Mouse (Mus musculus) midbrain, postnatal 0 days (tissue): ENCODE data around the gene Ppp2r2d. TPM values are rescaled to one million over a fixed set of nuclear protein-coding genes. Genes with fewer than 3 reads are reported as not detected.

ENCODE experiments used
- ATAC-seq: fragments of 200-750 bp; cut with Nextera tagmentation; 2 replicates; pipeline ENCODE4 v1.8.0; 2017; ENCODE audit warnings: moderate number of reproducible peaks, mild to moderate bottlenecking, moderate TSS enrichment, moderate library complexity; ENCODE audit not compliant: low FRiP score
- DNase-seq: peaks from one replicate; pipeline ENCODE4 v3.0.0-alpha.2; 2015; ENCODE audit warnings: low spot score
- H3K27ac ChIP-seq: fragments of 300-500 bp; sonication (generic); 2 replicates; pipeline ENCODE4 v1.5.1; 2014; ENCODE audit warnings: low read depth, mild to moderate bottlenecking, low read length, mixed read lengths
- H3K27me3 ChIP-seq: fragments of 300-500 bp; sonication (generic); 2 replicates; pipeline ENCODE4 v1.6.1; 2014; ENCODE audit warnings: low read length, control low read depth, mixed read lengths; ENCODE audit not compliant: insufficient read depth
- H3K36me3 ChIP-seq: fragments of 300-500 bp; sonication (generic); 2 replicates; pipeline ENCODE4 v1.6.1; 2014; ENCODE audit warnings: low read length, control low read depth, mixed read lengths; ENCODE audit not compliant: insufficient read depth
- H3K4me1 ChIP-seq: fragments of 300-500 bp; sonication (generic); 2 replicates; pipeline ENCODE4 v1.6.1; 2014; ENCODE audit warnings: mild to moderate bottlenecking, control low read depth, antibody characterized with exemption, low read length, mixed read lengths; ENCODE audit not compliant: insufficient read depth
- H3K4me2 ChIP-seq: fragments of 300-500 bp; sonication (generic); 2 replicates; pipeline ENCODE4 v1.6.1; 2014; ENCODE audit warnings: low read depth, mild to moderate bottlenecking, low read length, mixed read lengths; ENCODE audit not compliant: poor library complexity, severe bottlenecking
- H3K4me3 ChIP-seq: fragments of 300-500 bp; sonication (generic); 2 replicates; pipeline ENCODE4 v1.5.1; 2014; ENCODE audit warnings: low read depth, mild to moderate bottlenecking, low read length, moderate library complexity
- H3K9ac ChIP-seq: fragments of 300-500 bp; sonication (generic); replicated peaks from 2 replicates; pipeline ENCODE4 v1.6.1; 2014; ENCODE audit warnings: mild to moderate bottlenecking, low read length, moderate library complexity, mixed read lengths; ENCODE audit not compliant: poor library complexity, severe bottlenecking
- H3K9me3 ChIP-seq: fragments of 300-500 bp; sonication (generic); 2 replicates; pipeline ENCODE4 v1.6.1; 2016; ENCODE audit warnings: low read length, control low read depth
- CTCF ChIP-seq: IDR thresholded peaks from 2 replicates; pipeline ENCODE4 v1.5.1; 2016; ENCODE audit warnings: antibody characterized with exemption, mild to moderate bottlenecking
- WGBS: fragments of 180-500 bp; shearing (Covaris S2); extraction: QIAGEN DNeasy Blood & Tissue Kit; methylation state at CpG from one replicate; pipeline ENCODE4 v1.1.7; 2014; 5-methylcytosine and 5-hydroxymethylcytosine counted together
- polyA plus RNA-seq: library from polyadenylated mRNA; unstranded; fragments of >200 nt; fragmentation: Nextera tagmentation; extraction: Ambion mirVana; gene quantifications from 2 replicates; pipeline ENCODE4 v1.2.1, GENCODE M21; 2015
- total RNA-seq: library from RNA; depleted of rRNA; stranded (reverse); fragments of >200 nt; gene quantifications from 2 replicates; pipeline ENCODE4 v1.2.3, GENCODE M21; 2014; rRNA removed

The Ppp2r2d gene
- total and polyA plus RNA-seq, 2 experiments from 2014 or later: 91.5 to 109 TPM

DNA sequence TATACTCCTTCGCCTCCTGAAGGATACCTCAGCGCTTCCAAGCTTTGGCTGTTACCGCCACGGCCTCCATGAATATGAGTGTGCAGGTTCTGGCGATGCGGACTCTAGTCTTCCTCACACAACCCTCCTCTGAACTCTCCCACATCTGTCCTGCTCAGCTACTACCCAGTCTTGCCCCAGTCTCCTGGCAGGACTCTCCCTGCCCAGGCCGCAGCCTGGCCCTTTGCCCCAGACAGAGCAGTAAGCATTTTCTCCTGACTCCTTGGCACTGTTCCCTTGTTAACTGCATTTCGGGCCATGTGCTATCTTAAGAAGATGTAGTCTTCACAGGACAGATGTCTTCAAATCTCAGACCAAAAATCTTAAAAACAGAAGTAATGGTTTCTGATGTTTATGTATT, 75.7 kb downstream of the Ppp2r2d start:
- ATAC-seq: no peak
- no peak for TF ChIP-seq CTCF

DNA sequence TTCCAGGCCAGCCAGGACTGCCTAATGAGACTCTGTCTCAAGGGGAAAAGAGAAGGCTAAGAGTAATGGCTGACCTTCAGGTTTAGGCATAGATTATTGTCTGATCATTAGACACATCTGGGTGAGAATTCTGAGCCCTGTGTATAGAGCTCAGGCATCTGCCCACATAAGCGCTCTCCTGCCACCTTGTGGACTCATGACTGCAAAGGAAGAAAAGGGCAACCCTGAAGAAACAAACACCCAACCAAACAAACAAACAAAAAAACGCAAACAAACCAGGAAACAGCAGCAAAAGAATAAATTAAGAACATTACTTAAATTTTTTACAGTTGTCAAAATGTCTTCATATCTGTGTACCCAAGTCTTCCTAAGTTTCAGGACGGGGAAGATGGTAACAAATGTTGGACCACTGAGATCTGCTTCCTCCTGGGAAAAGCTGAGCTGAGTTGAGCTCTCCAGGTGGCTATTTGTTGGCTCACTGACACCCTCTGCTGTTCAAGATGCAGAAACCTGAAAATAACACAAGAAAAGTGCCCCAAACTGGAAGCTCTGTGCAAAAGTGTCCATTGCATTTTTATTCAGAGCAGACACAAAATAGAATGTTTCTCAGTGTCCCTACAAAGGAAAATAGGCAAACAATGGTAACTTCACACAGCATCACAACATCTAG, 78.0 kb downstream of the Ppp2r2d start:
- ATAC-seq (no peak), DNase-seq (peak; percentile 30)
- 10% methylated on average over 3 of the region's 3 CpGs for WGBS
- Histone ChIP-seq H3K4me1 (0 out of 2 replicates have a peak, but pooled peaks cover 2% of the 10 kb centered on the region), H3K4me2 (no peak overlapping the region), H3K9ac (no peak overlapping the region), H3K36me3 (no peaks in the 10 kb centered on the region), H3K27me3 (no peaks in the 10 kb centered on the region; the same call in 1 of the 2 replicates), H3K27ac (no peak overlapping the region), H3K4me3 (no peak overlapping the region), H3K9me3 (no peaks in the 10 kb centered on the region)
- peak; percentile 50 for TF ChIP-seq CTCF

More for the DNA sequence above, 75.7 kb downstream of the Ppp2r2d start:
- WGBS: 96% methylated on average over 8 of the region's 8 CpGs
- Histone ChIP-seq H3K27ac (no peak overlapping the region), H3K9me3 (no peaks in the 10 kb centered on the region), H3K9ac (no peak overlapping the region), H3K36me3 (no peaks in the 10 kb centered on the region), H3K4me1 (0 out of 2 replicates have a peak, but pooled peaks cover 2% of the 10 kb centered on the region), H3K4me3 (no peak overlapping the region), H3K4me2 (no peak overlapping the region), H3K27me3 (no peaks in the 10 kb centered on the region; the same call in 1 of the 2 replicates)
- no peak for DNase-seq

DNA sequence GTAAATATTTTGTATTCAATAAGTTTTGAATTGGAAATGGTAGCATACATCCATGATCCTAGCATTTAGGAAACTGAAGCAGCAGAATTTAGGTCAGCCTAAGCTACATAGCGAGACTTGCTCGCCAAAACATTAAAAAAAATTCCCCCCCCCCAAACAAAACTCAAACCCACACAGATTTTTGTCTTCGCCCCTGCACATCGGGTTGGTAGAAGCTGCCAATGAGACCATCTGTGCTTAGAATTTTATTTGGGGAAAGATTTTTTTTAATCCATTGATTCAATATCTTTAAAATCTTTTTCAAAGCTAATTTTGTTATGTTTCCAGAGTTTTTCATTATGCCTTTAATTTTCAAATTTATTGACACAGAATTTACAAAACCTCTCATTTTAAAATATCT, 82.6 kb downstream of the Ppp2r2d start:
- ATAC-seq: no peak
- Histone ChIP-seq H3K4me1 (no peaks in the 10 kb centered on the region), H3K36me3 (no peaks in the 10 kb centered on the region), H3K4me3 (no peak overlapping the region), H3K9me3 (no peaks in the 10 kb centered on the region), H3K9ac (no peak overlapping the region), H3K4me2 (no peak overlapping the region), H3K27me3 (no peaks in the 10 kb centered on the region; the same call in 1 of the 2 replicates), H3K27ac (no peak overlapping the region)
- no peak for TF ChIP-seq CTCF
- DNase-seq: no peak
- 92% methylated on average over 4 of the region's 4 CpGs for WGBS

Other genes starting within 250 kb of the Ppp2r2d start
- gene Mapk1ip1, start 194 bp downstream of the Ppp2r2d start, total RNA-seq: 36.4 and 39.2 TPM in 2 replicates
- 33.7 TPM in 2 replicates for gene Mapk1ip1, start 194 bp downstream of the Ppp2r2d start, polyA plus RNA-seq
- 227 and 231 TPM in 2 replicates for gene Bnip3, start 63.4 kb downstream of the Ppp2r2d start, total RNA-seq
- 142 and 147 TPM in 2 replicates for gene Bnip3, start 63.4 kb downstream of the Ppp2r2d start, polyA plus RNA-seq
- 17.4 and 19.6 TPM in 2 replicates for gene Jakmip3, start 94.7 kb downstream of the Ppp2r2d start, total RNA-seq
- 8.1 and 8.5 TPM in 2 replicates for gene Jakmip3, start 94.7 kb downstream of the Ppp2r2d start, polyA plus RNA-seq
- 172 and 180 TPM in 2 replicates for gene Dpysl4, start 239.9 kb downstream of the Ppp2r2d start, total RNA-seq
- 164 and 167 TPM in 2 replicates for gene Dpysl4, start 239.9 kb downstream of the Ppp2r2d start, polyA plus RNA-seq